Mouse (Mus musculus) liver, adult 2 months (tissue): ENCODE data around the gene Cog7. TPM values are rescaled to one million over a fixed set of nuclear protein-coding genes. Genes with fewer than 3 reads are reported as not detected.

Experiments
- DNase-seq: peaks from one replicate; pipeline ENCODE4 v3.0.0-alpha.2; 2011; ENCODE audit warnings: low read depth, low spot score; ENCODE audit errors: extremely low read depth
- H3K27ac ChIP-seq: fragments of 200-500 bp; replicated peaks from 2 replicates; pipeline ENCODE4 v1.5.1; 2012; ENCODE audit warnings: low read depth, mild to moderate bottlenecking, control low read depth, inconsistent platforms, low read length; ENCODE audit not compliant: insufficient read depth
- H3K27me3 ChIP-seq: fragments of 200-500 bp; 2 replicates; pipeline ENCODE4 v1.6.1; 2012; ENCODE audit warnings: mild to moderate bottlenecking, moderate library complexity, low read length, inconsistent platforms; ENCODE audit not compliant: control insufficient read depth, insufficient read depth
- H3K36me3 ChIP-seq: fragments of 200-500 bp; 2 replicates; pipeline ENCODE4 v1.6.1; 2012; ENCODE audit warnings: low read length, inconsistent platforms; ENCODE audit not compliant: control insufficient read depth, insufficient read depth
- H3K4me1 ChIP-seq: fragments of 200-500 bp; 2 replicates; pipeline ENCODE4 v1.6.1; 2011; ENCODE audit warnings: low read length; ENCODE audit not compliant: control insufficient read depth, insufficient read depth
- H3K4me3 ChIP-seq: fragments of 200-500 bp; 2 replicates; pipeline ENCODE4 v1.5.1; 2011; ENCODE audit warnings: low read depth, mild to moderate bottlenecking, control low read depth, low read length, moderate library complexity; ENCODE audit not compliant: insufficient read depth
- H3K79me2 ChIP-seq: fragments of 200-500 bp; 2 replicates; pipeline ENCODE4 v1.6.1; 2012; ENCODE audit warnings: inconsistent platforms, mild to moderate bottlenecking, low read length, moderate library complexity; ENCODE audit not compliant: control insufficient read depth, insufficient read depth
- H3K9ac ChIP-seq: fragments of 200-500 bp; 2 replicates; pipeline ENCODE4 v1.6.1; 2012; ENCODE audit warnings: low read depth, mild to moderate bottlenecking, control low read depth, inconsistent platforms, low read length
- CTCF ChIP-seq: fragments of 200-500 bp; IDR thresholded peaks from 2 replicates; pipeline ENCODE4 v1.5.1; 2011; ENCODE audit warnings: low read depth, low read length, control low read depth
- POLR2A ChIP-seq: fragments of 200-500 bp; IDR thresholded peaks from 2 replicates; pipeline ENCODE4 v1.6.1; 2011; ENCODE audit warnings: low read length, control low read depth; ENCODE audit not compliant: insufficient read depth; ENCODE audit errors: extremely low read depth
- WGBS: fragments of 180-500 bp; shearing (Covaris S2); methylation state at CpG from one replicate; pipeline ENCODE4 v1.1.7; 2018; 5-methylcytosine and 5-hydroxymethylcytosine counted together
- polyA plus RNA-seq: library from polyadenylated mRNA; depleted of rRNA; stranded (reverse); fragments of >200 nt; gene quantifications from 2 replicates; pipeline ENCODE4 v1.2.3, GENCODE M21; 2012
- total RNA-seq: library from RNA; depleted of rRNA; stranded (reverse); fragments of >200 nt; gene quantifications from 2 replicates; pipeline ENCODE4 v1.2.3, GENCODE M21; 2014

Cog7 gene
- total and polyA plus RNA-seq, 2 experiments: 15.4 to 15.6 TPM

GRCm38 (mm10) chr7:121966169-121966568 is 15.3 kb downstream of the Cog7 start:
- peaks cover 29% of the 10 kb centered on the region for H3K36me3 ChIP-seq
- WGBS: 86% methylated on average over 7 of the region's 7 CpGs
- no peaks in the 10 kb centered on the region for H3K27me3 ChIP-seq
- no peak overlapping the region for H3K4me3 ChIP-seq
- DNase-seq: no peak
- no peak for TF ChIP-seq CTCF
- TF ChIP-seq POLR2A: no peak
- H3K9ac ChIP-seq: no peak overlapping the region
- no peak overlapping the region for H3K27ac ChIP-seq
- H3K4me1 ChIP-seq: no peaks in the 10 kb centered on the region
- no peaks in the 10 kb centered on the region for H3K79me2 ChIP-seq

GRCm38 (mm10) chr7:121963883-121964398 is 17.6 kb downstream of the Cog7 start:
- Histone ChIP-seq H3K9ac (no peak overlapping the region), H3K36me3 (peaks cover 19% of the 10 kb centered on the region; the same call in 1 of the 2 replicates), H3K27ac (no peak overlapping the region), H3K4me3 (no peak overlapping the region), H3K79me2 (no peaks in the 10 kb centered on the region), H3K4me1 (no peaks in the 10 kb centered on the region), H3K27me3 (no peaks in the 10 kb centered on the region)
- 0 out of 2 replicates have a peak, but pooled peaks have one; percentile 15 for TF ChIP-seq CTCF
- TF ChIP-seq POLR2A: no peak
- 78% methylated on average over 6 of the region's 6 CpGs for WGBS
- DNase-seq: peak; percentile 37

GRCm38 (mm10) chr7:121962571-121962959 is 18.9 kb downstream of the Cog7 start:
- Histone ChIP-seq H3K27me3 (no peaks in the 10 kb centered on the region), H3K9ac (no peak overlapping the region), H3K79me2 (no peaks in the 10 kb centered on the region), H3K4me1 (no peaks in the 10 kb centered on the region), H3K36me3 (peaks cover 14% of the 10 kb centered on the region), H3K27ac (no peak overlapping the region), H3K4me3 (no peak overlapping the region)
- TF ChIP-seq POLR2A (no peak), CTCF (no peak)
- no peak for DNase-seq
- 76% methylated on average over 3 of the region's 3 CpGs for WGBS

DNA sequence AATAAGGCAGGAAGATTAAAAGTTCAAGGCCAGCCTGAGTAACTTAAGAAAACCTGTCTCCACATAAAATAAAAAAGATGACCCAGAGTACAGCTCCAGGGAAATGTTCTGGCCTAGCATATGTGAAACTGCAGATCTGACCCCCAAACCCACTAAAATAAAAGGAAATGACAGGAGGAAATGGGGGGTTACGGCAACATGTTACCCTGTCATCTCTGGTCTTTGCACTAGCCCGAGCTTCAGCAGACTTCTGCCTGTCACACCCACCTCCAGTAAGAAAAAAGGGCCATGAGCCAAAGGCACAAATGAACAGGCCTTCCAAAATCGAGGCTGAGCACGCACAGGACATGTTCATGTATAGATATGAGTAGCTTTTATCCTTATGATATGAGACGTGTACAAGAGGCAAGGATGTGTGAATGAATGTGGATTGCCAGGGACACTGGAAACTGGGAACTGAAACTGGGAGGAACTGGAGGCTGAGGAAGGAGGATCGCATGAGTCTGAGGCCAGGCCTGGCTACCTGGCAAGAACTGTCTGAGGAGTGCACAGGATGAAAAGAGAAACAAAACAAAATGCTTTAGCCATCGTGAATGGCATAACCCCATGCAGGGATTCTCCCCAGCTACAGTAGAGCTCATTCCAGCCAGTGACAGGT is 19.5 kb downstream of the Cog7 start:
- Histone ChIP-seq H3K79me2 (no peaks in the 10 kb centered on the region), H3K36me3 (peaks cover 14% of the 10 kb centered on the region), H3K9ac (no peak overlapping the region), H3K4me3 (no peak overlapping the region), H3K27ac (no peak overlapping the region), H3K27me3 (no peaks in the 10 kb centered on the region), H3K4me1 (no peaks in the 10 kb centered on the region)
- no peak for DNase-seq
- WGBS: 78% methylated on average over 7 of the region's 7 CpGs
- TF ChIP-seq POLR2A: no peak
- TF ChIP-seq CTCF: no peak

- DNase-seq: no peak
- Histone ChIP-seq H3K4me3 (no peak overlapping the region), H3K36me3 (peaks cover 30% of the 10 kb centered on the region), H3K27ac (no peak overlapping the region), H3K27me3 (no peaks in the 10 kb centered on the region), H3K9ac (no peak overlapping the region), H3K4me1 (no peaks in the 10 kb centered on the region), H3K79me2 (no peaks in the 10 kb centered on the region)
- no peak for TF ChIP-seq CTCF
- no peak for TF ChIP-seq POLR2A
- WGBS: 91% methylated on average over 12 of the region's 12 CpGs
Measured at GRCm38 (mm10) chr7:121955802-121956201, 25.7 kb downstream of the Cog7 start.
